Mouse (Mus musculus): ENCODE measurements around the gene Ntm.

DNA sequence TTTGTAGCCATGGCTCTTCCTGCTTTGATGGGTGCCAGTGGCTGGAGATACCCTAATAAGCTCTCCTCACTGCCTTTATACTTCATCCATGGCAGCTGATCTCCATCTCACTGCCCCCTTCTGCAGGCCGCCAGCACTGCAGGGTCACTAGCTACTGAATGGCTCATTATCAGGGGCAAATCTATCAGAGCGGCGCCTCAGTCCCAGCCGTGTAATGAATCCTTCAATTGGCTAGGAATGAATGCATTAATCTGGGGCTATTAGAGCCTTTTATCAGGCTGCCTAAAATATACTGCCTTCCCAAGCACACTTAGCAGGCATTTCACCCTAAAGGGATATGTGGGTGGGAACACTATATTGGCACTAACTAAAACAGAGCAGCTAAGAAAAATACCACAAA lies 832.6 kb downstream of the Ntm start:
- TF ChIP-seq CTCF (IDR thresholded peaks at IDR 0.05; ENCODE audit: borderline replicate concordance, extremely low read depth, insufficient read depth, insufficient read length) (peak; percentile 36; the same call in 1 of the 2 replicates), POLR2A (IDR thresholded peaks at IDR 0.05; ENCODE audit: borderline replicate concordance, extremely low read depth, insufficient read depth, insufficient read length, poor library complexity, severe bottlenecking) (no peak)
